Mouse (Mus musculus): ENCODE measurements around the gene Cgnl1. TPM values are rescaled to one million over a fixed set of nuclear protein-coding genes. Genes with fewer than 3 reads are reported as not detected.

The Cgnl1 gene
- polyA plus RNA-seq, 1 experiment = 2.8 TPM

- Histone ChIP-seq H3K4me1 (replicated peaks; ENCODE audit: control insufficient read depth, insufficient read depth, low read length) (no peaks in the 10 kb centered on the region), H3K4me3 (ENCODE audit: control insufficient read depth, insufficient read depth, low read length) (no peak overlapping the region), H3K27ac (ENCODE audit: control insufficient read depth, insufficient read depth, low read length) (no peak overlapping the region), H3K27me3 (ENCODE audit: control insufficient read depth, insufficient read depth, low read length) (no peaks in the 10 kb centered on the region), H3K36me3 (ENCODE audit: control insufficient read depth, insufficient read depth, low read length) (no peaks in the 10 kb centered on the region)
- no peak for DNase-seq
- WGBS = 94% methylated on average over 3 of the region's 3 CpGs
- no peak for TF ChIP-seq CTCF (IDR thresholded peaks at IDR 0.05; ENCODE audit: borderline replicate concordance, control insufficient read depth, extremely low read depth, insufficient read depth, low read length, poor library complexity)
- no peak for TF ChIP-seq POLR2A (IDR thresholded peaks at IDR 0.05; ENCODE audit: control insufficient read depth, extremely low read depth, insufficient read depth, low read length, poor library complexity)
Measured at GRCm38 (mm10) chr9:71664855-71665254, 106.5 kb downstream of the Cgnl1 start.

GRCm38 (mm10) chr9:71663421-71664217 lies 107.8 kb downstream of the Cgnl1 start:
- Histone ChIP-seq H3K27me3 (ENCODE audit: control insufficient read depth, insufficient read depth, low read length) (no peaks in the 10 kb centered on the region), H3K4me3 (ENCODE audit: control insufficient read depth, insufficient read depth, low read length) (no peak overlapping the region), H3K27ac (ENCODE audit: control insufficient read depth, insufficient read depth, low read length) (no peak overlapping the region), H3K36me3 (ENCODE audit: control insufficient read depth, insufficient read depth, low read length) (no peaks in the 10 kb centered on the region), H3K4me1 (replicated peaks; ENCODE audit: control insufficient read depth, insufficient read depth, low read length) (no peaks in the 10 kb centered on the region)
- DNase-seq = no peak
- TF ChIP-seq CTCF (IDR thresholded peaks at IDR 0.05; ENCODE audit: borderline replicate concordance, control insufficient read depth, extremely low read depth, insufficient read depth, low read length, poor library complexity) (no peak), POLR2A (IDR thresholded peaks at IDR 0.05; ENCODE audit: control insufficient read depth, extremely low read depth, insufficient read depth, low read length, poor library complexity) (no peak)
- 90% methylated on average over 11 of the region's 11 CpGs for WGBS

- H3K27ac ChIP-seq (ENCODE audit: control insufficient read depth, insufficient read depth, low read length) = no peak overlapping the region
- no peak overlapping the region for H3K4me3 ChIP-seq (ENCODE audit: control insufficient read depth, insufficient read depth, low read length)
- no peaks in the 10 kb centered on the region for H3K4me1 ChIP-seq (replicated peaks; ENCODE audit: control insufficient read depth, insufficient read depth, low read length)
- DNase-seq = no peak
- TF ChIP-seq CTCF (IDR thresholded peaks at IDR 0.05; ENCODE audit: borderline replicate concordance, control insufficient read depth, extremely low read depth, insufficient read depth, low read length, poor library complexity) (no peak), POLR2A (IDR thresholded peaks at IDR 0.05; ENCODE audit: control insufficient read depth, extremely low read depth, insufficient read depth, low read length, poor library complexity) (no peak)
- WGBS = 49% methylated on average over 9 of the region's 9 CpGs
- H3K27me3 ChIP-seq (ENCODE audit: control insufficient read depth, insufficient read depth, low read length) = no peaks in the 10 kb centered on the region
- H3K36me3 ChIP-seq (ENCODE audit: control insufficient read depth, insufficient read depth, low read length) = no peaks in the 10 kb centered on the region
Measured at GRCm38 (mm10) chr9:71660540-71660939, 110.9 kb downstream of the Cgnl1 start.

- 93% methylated on average over 5 of the region's 5 CpGs for WGBS
- no peak overlapping the region for H3K27ac ChIP-seq (ENCODE audit: control insufficient read depth, insufficient read depth, low read length)
- H3K36me3 ChIP-seq (ENCODE audit: control insufficient read depth, insufficient read depth, low read length) = no peaks in the 10 kb centered on the region
- TF ChIP-seq CTCF (IDR thresholded peaks at IDR 0.05; ENCODE audit: borderline replicate concordance, control insufficient read depth, extremely low read depth, insufficient read depth, low read length, poor library complexity) (no peak), POLR2A (IDR thresholded peaks at IDR 0.05; ENCODE audit: control insufficient read depth, extremely low read depth, insufficient read depth, low read length, poor library complexity) (no peak)
- no peaks in the 10 kb centered on the region for H3K4me1 ChIP-seq (replicated peaks; ENCODE audit: control insufficient read depth, insufficient read depth, low read length)
- DNase-seq = no peak
- H3K27me3 ChIP-seq (ENCODE audit: control insufficient read depth, insufficient read depth, low read length) = no peaks in the 10 kb centered on the region
- H3K4me3 ChIP-seq (ENCODE audit: control insufficient read depth, insufficient read depth, low read length) = no peak overlapping the region
Measured at GRCm38 (mm10) chr9:71659681-71660080, 111.7 kb downstream of the Cgnl1 start.

GRCm38 (mm10) chr9:71657199-71657598 lies 114.2 kb downstream of the Cgnl1 start:
- Histone ChIP-seq H3K36me3 (ENCODE audit: control insufficient read depth, insufficient read depth, low read length) (no peaks in the 10 kb centered on the region), H3K27me3 (ENCODE audit: control insufficient read depth, insufficient read depth, low read length) (no peaks in the 10 kb centered on the region), H3K4me1 (replicated peaks; ENCODE audit: control insufficient read depth, insufficient read depth, low read length) (no peaks in the 10 kb centered on the region), H3K27ac (ENCODE audit: control insufficient read depth, insufficient read depth, low read length) (no peak overlapping the region), H3K4me3 (ENCODE audit: control insufficient read depth, insufficient read depth, low read length) (no peak overlapping the region)
- WGBS = 95% methylated on average over 1 of the region's 1 CpGs
- TF ChIP-seq POLR2A (IDR thresholded peaks at IDR 0.05; ENCODE audit: control insufficient read depth, extremely low read depth, insufficient read depth, low read length, poor library complexity) = no peak
- no peak for DNase-seq

- Histone ChIP-seq H3K36me3 (ENCODE audit: control insufficient read depth, insufficient read depth, low read length) (no peaks in the 10 kb centered on the region), H3K4me1 (replicated peaks; ENCODE audit: control insufficient read depth, insufficient read depth, low read length) (no peaks in the 10 kb centered on the region), H3K27me3 (ENCODE audit: control insufficient read depth, insufficient read depth, low read length) (no peaks in the 10 kb centered on the region), H3K4me3 (ENCODE audit: control insufficient read depth, insufficient read depth, low read length) (no peak overlapping the region), H3K27ac (ENCODE audit: control insufficient read depth, insufficient read depth, low read length) (no peak overlapping the region)
- TF ChIP-seq POLR2A (IDR thresholded peaks at IDR 0.05; ENCODE audit: control insufficient read depth, extremely low read depth, insufficient read depth, low read length, poor library complexity) = no peak
- TF ChIP-seq CTCF (IDR thresholded peaks at IDR 0.05; ENCODE audit: borderline replicate concordance, control insufficient read depth, extremely low read depth, insufficient read depth, low read length, poor library complexity) = no peak
- 92% methylated on average over 3 of the region's 3 CpGs for WGBS
- no peak for DNase-seq
Measured at GRCm38 (mm10) chr9:71654861-71655260, 116.5 kb downstream of the Cgnl1 start.

- no peaks in the 10 kb centered on the region for H3K27me3 ChIP-seq (ENCODE audit: control insufficient read depth, insufficient read depth, low read length)
- TF ChIP-seq CTCF (IDR thresholded peaks at IDR 0.05; ENCODE audit: borderline replicate concordance, control insufficient read depth, extremely low read depth, insufficient read depth, low read length, poor library complexity) (no peak), POLR2A (IDR thresholded peaks at IDR 0.05; ENCODE audit: control insufficient read depth, extremely low read depth, insufficient read depth, low read length, poor library complexity) (no peak)
- peak; percentile 61 for DNase-seq
- no peaks in the 10 kb centered on the region for H3K4me1 ChIP-seq (replicated peaks; ENCODE audit: control insufficient read depth, insufficient read depth, low read length)
- H3K27ac ChIP-seq (ENCODE audit: control insufficient read depth, insufficient read depth, low read length) = no peak overlapping the region
- H3K36me3 ChIP-seq (ENCODE audit: control insufficient read depth, insufficient read depth, low read length) = no peaks in the 10 kb centered on the region
- no peak overlapping the region for H3K4me3 ChIP-seq (ENCODE audit: control insufficient read depth, insufficient read depth, low read length)
- WGBS = 42% methylated on average over 6 of the region's 6 CpGs
Measured at GRCm38 (mm10) chr9:71646115-71646514, 125.3 kb downstream of the Cgnl1 start.

All from thymus, adult 2 months (tissue).